Mouse (Mus musculus) neural tube, embryonic 12.5 days (tissue): Measurements from ENCODE around the gene Lcn4. TPM values are rescaled to one million over a fixed set of nuclear protein-coding genes. Genes with fewer than 3 reads are reported as not detected.

ENCODE experiments used
- ATAC-seq: fragments of 200-750 bp; cut with Nextera tagmentation; 2 replicates; pipeline ENCODE4 v1.8.0; 2017; ENCODE audit warnings: low read depth, mild to moderate bottlenecking, moderate TSS enrichment, moderate library complexity; ENCODE audit not compliant: low FRiP score
- H3K27ac ChIP-seq: fragments of 300-500 bp; sonication (generic); 2 replicates; pipeline ENCODE4 v1.5.1; 2016
- H3K27me3 ChIP-seq: fragments of 300-500 bp; sonication (generic); replicated peaks from 2 replicates; pipeline ENCODE4 v1.6.1; 2016; ENCODE audit warnings: mild to moderate bottlenecking
- H3K36me3 ChIP-seq: fragments of 300-500 bp; sonication (generic); 2 replicates; pipeline ENCODE4 v1.6.1; 2016; ENCODE audit warnings: mild to moderate bottlenecking
- H3K4me1 ChIP-seq: fragments of 300-500 bp; sonication (generic); 2 replicates; pipeline ENCODE4 v1.6.1; 2016
- H3K4me2 ChIP-seq: fragments of 300-500 bp; sonication (generic); replicated peaks from 2 replicates; pipeline ENCODE4 v1.6.1; 2016; ENCODE audit warnings: mild to moderate bottlenecking
- H3K4me3 ChIP-seq: fragments of 300-500 bp; sonication (generic); 2 replicates; pipeline ENCODE4 v1.5.1; 2016
- H3K9ac ChIP-seq: fragments of 300-500 bp; sonication (generic); 2 replicates; pipeline ENCODE4 v1.6.1; 2016; ENCODE audit warnings: mild to moderate bottlenecking
- H3K9me3 ChIP-seq: fragments of 300-500 bp; sonication (generic); 2 replicates; pipeline ENCODE4 v1.6.1; 2016; ENCODE audit warnings: mild to moderate bottlenecking
- WGBS: fragments of 180-500 bp; shearing (Covaris S2); methylation state at CpG from one replicate; pipeline ENCODE4 v1.1.7; 2016; 5-methylcytosine and 5-hydroxymethylcytosine counted together
- polyA plus RNA-seq: library from polyadenylated mRNA; unstranded; fragments of >200 nt; fragmentation: Nextera tagmentation; extraction: Ambion mirVana; gene quantifications from 2 replicates; pipeline ENCODE4 v1.2.1, GENCODE M21; 2016

The Lcn4 gene
- polyA plus RNA-seq, 1 experiment from 2014 or later = not detected

- no peak overlapping the region for H3K27ac ChIP-seq
- WGBS = 85% methylated on average over 16 of the region's 16 CpGs
- peaks cover 38% of the 10 kb centered on the region for H3K36me3 ChIP-seq
- peak overlapping the region; percentile 22; the same call in 1 of the 2 replicates for H3K4me2 ChIP-seq
- H3K27me3 ChIP-seq = no peaks in the 10 kb centered on the region
- H3K4me1 ChIP-seq = peaks cover 50% of the 10 kb centered on the region
- no peak for ATAC-seq
- no peak overlapping the region for H3K4me3 ChIP-seq
- peak overlapping the region; percentile 42; the same call in 1 of the 2 replicates for H3K9ac ChIP-seq
- no peaks in the 10 kb centered on the region for H3K9me3 ChIP-seq
Observed at GRCm38 (mm10) chr2:26632541-26633395, 38.3 kb downstream of the Lcn4 start.

DNA sequence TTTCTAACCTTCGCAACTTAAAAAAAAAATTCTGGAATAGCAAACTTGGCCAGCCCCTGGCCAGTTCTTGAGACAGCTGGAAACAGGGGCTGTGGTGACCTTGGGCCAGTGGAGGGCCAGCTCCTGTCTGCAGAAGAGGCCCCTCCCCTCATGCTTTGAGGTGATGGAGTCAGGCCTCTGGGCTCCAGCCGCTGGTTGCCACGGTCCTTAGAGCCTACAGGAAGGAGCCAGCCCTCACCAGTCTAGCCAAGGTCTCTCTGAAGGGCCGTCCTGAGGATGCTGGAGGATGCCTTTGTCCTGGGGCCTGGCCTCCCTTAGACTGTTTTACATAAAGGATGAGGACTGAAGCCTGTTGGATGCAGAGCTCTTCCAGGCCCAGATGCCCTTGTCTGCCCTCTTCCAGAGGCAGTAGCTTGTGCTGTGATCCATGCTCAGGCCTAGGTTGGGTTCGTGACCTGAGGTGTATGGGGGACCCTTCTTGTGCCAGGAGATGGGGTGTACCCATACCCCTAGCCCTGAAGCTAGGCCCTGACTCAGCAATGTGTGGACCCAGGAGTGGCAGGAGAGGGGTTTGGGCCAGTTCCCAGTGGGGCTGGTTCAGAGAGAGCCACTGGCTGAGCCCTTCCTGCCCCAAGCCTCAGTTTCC lies 42.2 kb downstream of the Lcn4 start:
- Histone ChIP-seq H3K9ac (peak overlapping the region; percentile 89), H3K27me3 (no peaks in the 10 kb centered on the region), H3K9me3 (no peaks in the 10 kb centered on the region), H3K36me3 (no peaks in the 10 kb centered on the region), H3K27ac (0 out of 2 replicates have a peak overlapping the region, but pooled peaks have one; percentile 59), H3K4me3 (peak overlapping the region; percentile 74), H3K4me2 (peak overlapping the region; percentile 95), H3K4me1 (peaks cover 46% of the 10 kb centered on the region)
- 20% methylated on average over 5 of the region's 5 CpGs for WGBS
- peak; percentile 64 for ATAC-seq

DNA sequence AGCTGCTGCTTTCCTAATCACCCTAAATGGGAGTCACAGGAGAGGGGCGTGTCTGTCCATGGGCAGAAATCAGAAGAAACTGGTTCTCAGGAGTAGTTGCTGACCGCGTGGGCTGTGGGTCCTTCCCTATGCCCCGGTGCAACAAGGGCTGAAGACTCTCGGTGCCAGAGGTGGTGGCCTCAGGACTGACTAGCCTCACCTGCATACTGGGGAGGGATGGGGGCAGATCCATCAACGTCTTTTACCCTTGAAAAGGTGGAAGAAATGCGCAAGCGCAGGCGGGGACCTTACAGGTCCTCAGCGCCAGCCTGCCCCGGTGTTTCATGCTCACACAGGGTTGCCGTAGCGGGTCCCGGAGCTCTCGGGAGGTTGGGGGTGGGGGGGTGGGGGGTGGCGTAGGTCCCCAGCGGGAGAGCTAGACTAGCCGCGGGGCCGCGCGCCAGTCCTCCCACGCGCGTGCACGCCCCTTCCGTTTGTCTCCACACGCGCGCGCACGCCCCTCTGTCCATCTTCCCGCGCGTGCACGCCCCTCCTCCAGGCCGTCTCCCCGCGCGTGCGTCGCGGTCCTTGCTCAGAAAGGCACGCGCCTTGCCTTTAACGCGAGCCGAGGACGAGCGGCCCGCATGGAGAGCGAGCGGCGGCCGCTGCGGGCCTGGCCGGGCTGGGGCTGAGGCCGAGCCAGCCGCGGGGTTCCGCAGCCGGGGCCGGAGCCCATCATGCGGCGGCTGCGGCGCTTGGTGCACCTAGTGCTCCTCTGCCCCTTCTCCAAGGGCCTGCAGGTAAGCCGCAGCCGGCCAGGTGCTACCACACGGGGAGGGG lies 43.0 kb downstream of the Lcn4 start, which contains the start of gene Fam69b:
Fam69b (plus strand) TSS at position 537 of the 819 bp plus-strand sequence.
- no peaks in the 10 kb centered on the region for H3K9me3 ChIP-seq
- peak; percentile 62 for ATAC-seq
- peaks cover 46% of the 10 kb centered on the region for H3K4me1 ChIP-seq
- H3K36me3 ChIP-seq = no peaks in the 10 kb centered on the region
- H3K27me3 ChIP-seq = no peaks in the 10 kb centered on the region
- peak within 1 kb of the TSS; percentile 59; the same call in 1 of the 2 replicates for H3K27ac ChIP-seq
- WGBS = under 1% methylated on average over 59 of the region's 70 CpGs
- peak within 1 kb of the TSS; percentile 74 for H3K4me3 ChIP-seq
- peak within 1 kb of the TSS; percentile 89 for H3K9ac ChIP-seq
- H3K4me2 ChIP-seq = peak within 1 kb of the TSS; percentile 95

- no peak overlapping the region for H3K27ac ChIP-seq
- no peaks in the 10 kb centered on the region for H3K27me3 ChIP-seq
- H3K9ac ChIP-seq = no peak overlapping the region
- no peak for ATAC-seq
- 69% methylated on average over 3 of the region's 3 CpGs for WGBS
- H3K36me3 ChIP-seq = no peaks in the 10 kb centered on the region
- no peak overlapping the region for H3K4me3 ChIP-seq
- H3K4me2 ChIP-seq = no peak overlapping the region
- H3K4me1 ChIP-seq = peaks cover 31% of the 10 kb centered on the region
- no peaks in the 10 kb centered on the region for H3K9me3 ChIP-seq
Observed at GRCm38 (mm10) chr2:26626081-26626480, 45.0 kb downstream of the Lcn4 start.

DNA sequence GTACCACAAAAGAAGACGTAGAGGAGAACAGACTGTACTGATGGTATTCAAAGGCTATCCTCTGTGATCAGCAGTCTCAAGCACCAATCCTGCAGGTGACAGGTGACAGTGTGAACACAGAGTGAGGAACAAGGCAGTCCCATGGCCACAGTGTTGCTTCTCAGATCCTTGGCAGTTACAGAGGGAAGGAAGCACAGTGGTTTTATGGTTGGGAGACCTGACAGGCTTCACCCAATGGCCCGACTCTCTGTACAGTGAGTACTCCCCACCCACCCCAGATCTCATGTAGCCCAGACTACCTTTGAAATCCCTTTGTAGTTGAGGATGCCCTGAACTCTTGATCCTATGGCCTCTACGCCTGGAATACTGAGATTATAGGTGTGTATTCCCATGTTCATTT lies 45.7 kb downstream of the Lcn4 start:
- Histone ChIP-seq H3K4me2 (no peak overlapping the region), H3K36me3 (no peaks in the 10 kb centered on the region), H3K4me3 (no peak overlapping the region), H3K27ac (no peak overlapping the region), H3K9me3 (no peaks in the 10 kb centered on the region), H3K4me1 (peaks cover 25% of the 10 kb centered on the region), H3K9ac (no peak overlapping the region), H3K27me3 (no peaks in the 10 kb centered on the region)
- ATAC-seq = no peak
- 87% methylated on average over 3 of the region's 3 CpGs for WGBS

DNA sequence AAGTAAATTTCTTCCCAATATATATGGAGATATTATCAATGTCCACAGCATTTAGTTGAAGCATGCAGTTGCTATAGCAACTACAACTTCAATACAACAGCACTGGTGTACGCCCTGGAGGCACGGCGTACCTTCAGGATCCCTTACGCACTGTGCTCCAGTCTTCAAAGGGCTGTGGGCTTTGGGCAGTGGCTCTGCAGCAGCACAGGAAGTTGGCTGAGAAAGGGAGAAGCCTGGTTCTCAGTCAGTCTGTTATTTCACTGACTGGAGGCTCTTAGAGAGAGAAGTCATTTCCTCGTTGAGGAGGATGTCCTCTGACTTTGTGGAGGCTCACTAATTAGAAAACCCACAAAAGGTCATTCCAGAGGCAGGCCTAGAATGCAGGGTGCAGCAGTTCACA lies 48.1 kb downstream of the Lcn4 start:
- no peak overlapping the region for H3K9ac ChIP-seq
- WGBS = 67% methylated on average over 5 of the region's 5 CpGs
- no peak for ATAC-seq

GRCm38 (mm10) chr2:26621246-26621645 lies 49.8 kb downstream of the Lcn4 start:
- Histone ChIP-seq H3K9me3 (no peaks in the 10 kb centered on the region), H3K9ac (no peak overlapping the region), H3K4me3 (no peak overlapping the region), H3K27me3 (no peaks in the 10 kb centered on the region), H3K36me3 (no peaks in the 10 kb centered on the region), H3K27ac (no peak overlapping the region), H3K4me1 (no peaks in the 10 kb centered on the region; the same call in 1 of the 2 replicates), H3K4me2 (no peak overlapping the region)
- ATAC-seq = no peak
- WGBS = 61% methylated on average over 2 of the region's 2 CpGs

More for the DNA sequence above, 48.1 kb downstream of the Lcn4 start:
- H3K4me3 ChIP-seq = no peak overlapping the region
- H3K36me3 ChIP-seq = no peaks in the 10 kb centered on the region
- no peak overlapping the region for H3K27ac ChIP-seq
- peaks cover 4% of the 10 kb centered on the region for H3K4me1 ChIP-seq
- no peaks in the 10 kb centered on the region for H3K27me3 ChIP-seq
- H3K9me3 ChIP-seq = no peaks in the 10 kb centered on the region
- no peak overlapping the region for H3K4me2 ChIP-seq

- Histone ChIP-seq H3K4me3 (no peak overlapping the region), H3K4me1 (no peaks in the 10 kb centered on the region; the same call in 1 of the 2 replicates), H3K27ac (no peak overlapping the region), H3K4me2 (no peak overlapping the region), H3K9me3 (no peaks in the 10 kb centered on the region), H3K27me3 (no peaks in the 10 kb centered on the region), H3K9ac (no peak overlapping the region), H3K36me3 (no peaks in the 10 kb centered on the region)
- 67% methylated on average over 7 of the region's 7 CpGs for WGBS
- no peak for ATAC-seq
Observed at GRCm38 (mm10) chr2:26617928-26618327, 53.2 kb downstream of the Lcn4 start.

Other genes starting within 250 kb of the Lcn4 start
- 26.0 and 26.3 TPM in 2 replicates for gene Sec16a, start 226.1 kb downstream of the Lcn4 start, polyA plus RNA-seq
- gene Notch1, start 154.6 kb downstream of the Lcn4 start, polyA plus RNA-seq = 44.7 and 48.2 TPM in 2 replicates
- 74.8 and 76.1 TPM in 2 replicates for gene Egfl7, start 91.3 kb downstream of the Lcn4 start, polyA plus RNA-seq
- not detected in 2 replicates for gene Gm20532, start 84.6 kb downstream of the Lcn4 start, polyA plus RNA-seq
- 7.1 TPM in 2 replicates for gene Agpat2, start 66.9 kb downstream of the Lcn4 start, polyA plus RNA-seq
- 66.1 and 76.2 TPM in 2 replicates for gene Fam69b, start 42.8 kb downstream of the Lcn4 start, polyA plus RNA-seq
- gene Abo, start 193.7 kb upstream of the Lcn4 start, polyA plus RNA-seq = not detected in 2 replicates
- 28.8 and 30.2 TPM in 2 replicates for gene Surf6, start 231.6 kb upstream of the Lcn4 start, polyA plus RNA-seq
- gene Med22, start 239.4 kb upstream of the Lcn4 start, polyA plus RNA-seq = 112 and 115 TPM in 2 replicates
- 467 and 486 TPM in 2 replicates for gene Rpl7a, start 239.5 kb upstream of the Lcn4 start, polyA plus RNA-seq
- gene Surf2, start 245.1 kb upstream of the Lcn4 start, polyA plus RNA-seq = 55.3 and 55.7 TPM in 2 replicates
- 56.3 and 59.5 TPM in 2 replicates for gene Surf1, start 245.2 kb upstream of the Lcn4 start, polyA plus RNA-seq